Mouse (Mus musculus) cerebellum, postnatal 10 days (tissue): Measurements from ENCODE around the gene Prss48.
"Not testable (repeated sequence)": the region's sequence is repeated elsewhere in the genome, so short reads cannot be mapped to it uniquely, and the experiment has no call there.

ENCODE experiments used
- DNase-seq, 2 experiments: peaks; one replicate each; pipeline ENCODE4 v3.0.0; 2021; ENCODE audit warnings: mixed read lengths in 2 of 2

The Prss48 gene

GRCm38 (mm10) chr3:86002940-86003339, 649 bp upstream of the Prss48 start:
- no peak for DNase-seq

- DNase-seq: no peak
Observed at GRCm38 (mm10) chr3:86001271-86001670, 1.0 kb downstream of the Prss48 start.

GRCm38 (mm10) chr3:85994645-85995044, 7.6 kb downstream of the Prss48 start:
- DNase-seq: no peak

GRCm38 (mm10) chr3:85993744-85994143, 8.5 kb downstream of the Prss48 start:
- DNase-seq: no peak

GRCm38 (mm10) chr3:85991802-85992156, 10.5 kb downstream of the Prss48 start:
- DNase-seq: no peak

- DNase-seq: no peak
Observed at GRCm38 (mm10) chr3:85991140-85991801, 11.0 kb downstream of the Prss48 start.

GRCm38 (mm10) chr3:85987225-85987624, 15.1 kb downstream of the Prss48 start:
- DNase-seq: no peak

- DNase-seq: no peak
Observed at GRCm38 (mm10) chr3:85984537-85984936, 17.8 kb downstream of the Prss48 start.

- not testable (repeated sequence) for DNase-seq
Observed at GRCm38 (mm10) chr3:85981761-85982160, 20.5 kb downstream of the Prss48 start.

GRCm38 (mm10) chr3:85980036-85980435, 22.3 kb downstream of the Prss48 start:
- DNase-seq: no peak

GRCm38 (mm10) chr3:85974451-85974850, 27.8 kb downstream of the Prss48 start:
- DNase-seq: peak; percentile 43 to 54

GRCm38 (mm10) chr3:85973376-85974140, 28.7 kb downstream of the Prss48 start:
- DNase-seq: no peak

- DNase-seq: peak in 1 of 2 experiments; percentile 36
Observed at GRCm38 (mm10) chr3:85971599-85971975, 30.7 kb downstream of the Prss48 start.

GRCm38 (mm10) chr3:85970742-85971598, 31.3 kb downstream of the Prss48 start, which contains the start of gene Sh3d19:
Sh3d19 (plus strand) TSS chr3:85971109.
- DNase-seq: peak; percentile 78 to 85

- DNase-seq: no peak
Observed at GRCm38 (mm10) chr3:85969040-85969439, 33.3 kb downstream of the Prss48 start.

- DNase-seq: no peak
Observed at GRCm38 (mm10) chr3:85965479-85965878, 36.8 kb downstream of the Prss48 start.

- no peak for DNase-seq
Observed at GRCm38 (mm10) chr3:85961134-85961533, 41.2 kb downstream of the Prss48 start.

GRCm38 (mm10) chr3:85959669-85960068, 42.6 kb downstream of the Prss48 start:
- DNase-seq: no peak

- no peak for DNase-seq
Observed at GRCm38 (mm10) chr3:85955704-85956103, 46.6 kb downstream of the Prss48 start.

GRCm38 (mm10) chr3:85955269-85955668, 47.0 kb downstream of the Prss48 start:
- no peak for DNase-seq

- no peak for DNase-seq
Observed at GRCm38 (mm10) chr3:85952696-85953283, 49.5 kb downstream of the Prss48 start.

- no peak for DNase-seq
Observed at GRCm38 (mm10) chr3:85950914-85951313, 51.4 kb downstream of the Prss48 start.
